Mouse (Mus musculus) heart, postnatal 10 days (tissue): ENCODE measurements at regions not wholly inside any gene's neighbourhood (a gene's known extent, or its start where the extent isn't known, plus 50 kb on each side); places are given as distances from the start of the nearest gene placed in this dataset.
"Not testable (repeated sequence)": the region's sequence is repeated elsewhere in the genome, so short reads cannot be mapped to it uniquely, and the experiment has no call there.

ENCODE experiments used
- DNase-seq, 2 experiments: peaks; one replicate each; pipeline ENCODE4 v3.0.0; 2021
- intact Hi-C: fragments of 180-260 bp; cut with DNase I; formaldehyde crosslinking; loops from one replicate; pipeline ENCODE4 v1.15.1; 2025

GRCm38 (mm10) chr13:113486368-113486955, 131.9 kb downstream of the Snx18 start:
- intact Hi-C loops, result no loop called here
- DNase-seq, result no peak

GRCm38 (mm10) chr13:113485511-113485910, 132.9 kb downstream of the Snx18 start:
- no peak for DNase-seq

GRCm38 (mm10) chr13:113484159-113484762, 134.1 kb downstream of the Snx18 start:
- intact Hi-C loops, result no loop called here
- DNase-seq, result no peak

More at GRCm38 (mm10) chr13:113485511-113485910, 132.9 kb downstream of the Snx18 start:
- intact Hi-C loops, result no loop called here

- DNase-seq, result no peak
- intact Hi-C loops, result no loop called here
Measured at GRCm38 (mm10) chr13:113482911-113483310, 135.5 kb downstream of the Snx18 start.

GRCm38 (mm10) chr13:113477901-113478510, 140.4 kb downstream of the Snx18 start:
- intact Hi-C loops, result no loop called here
- no peak for DNase-seq

GRCm38 (mm10) chr13:113470822-113471557, 147.4 kb downstream of the Snx18 start:
- DNase-seq, result no peak

GRCm38 (mm10) chr13:113464190-113465064, 153.9 kb downstream of the Snx18 start:
- no peak for DNase-seq
- intact Hi-C loops, result no loop called here

More at GRCm38 (mm10) chr13:113470822-113471557, 147.4 kb downstream of the Snx18 start:
- intact Hi-C loops, result no loop called here

GRCm38 (mm10) chr13:113463420-113463819, 154.9 kb downstream of the Snx18 start:
- no peak for DNase-seq
- intact Hi-C loops, result no loop called here

GRCm38 (mm10) chr13:113454490-113455295, 161.7 kb downstream of the BC067074 start:
- DNase-seq, result peak; percentile 27 to 43
- intact Hi-C loops, result no loop called here

GRCm38 (mm10) chr13:113448378-113448777, 155.4 kb downstream of the BC067074 start:
- no peak for DNase-seq
- intact Hi-C loops, result no loop called here

GRCm38 (mm10) chr13:113446226-113446625, 153.3 kb downstream of the BC067074 start:
- DNase-seq, result no peak
- intact Hi-C loops, result no loop called here

GRCm38 (mm10) chr13:113444481-113444880, 151.5 kb downstream of the BC067074 start:
- intact Hi-C loops, DNase-seq: not testable (repeated sequence)

- DNase-seq, result peak; percentile 57 to 71
- intact Hi-C loops, result no loop called here
Measured at GRCm38 (mm10) chr13:113443078-113443477, 150.1 kb downstream of the BC067074 start.

GRCm38 (mm10) chr13:113442169-113442568, 149.2 kb downstream of the BC067074 start:
- peak in 1 of 2 experiments; percentile 12 for DNase-seq
- intact Hi-C loops, result no loop called here

- DNase-seq, result no peak
- intact Hi-C loops, result no loop called here
Measured at GRCm38 (mm10) chr13:113440137-113440536, 147.2 kb downstream of the BC067074 start.

- peak in 1 of 2 experiments; percentile 10 for DNase-seq
- intact Hi-C loops, result loop anchor here (5.0 kb wide), 2 partner anchors 68 to 178 kb away; partner anchors contain the start of gene Snx18
Measured at GRCm38 (mm10) chr13:113439516-113439915, 146.6 kb downstream of the BC067074 start.

- DNase-seq, result peak; percentile 49 to 65
- intact Hi-C loops, result loop anchor here (5.0 kb wide), 2 partner anchors 68 to 178 kb away; partner anchors contain the start of gene Snx18
Measured at GRCm38 (mm10) chr13:113438872-113439271, 145.9 kb downstream of the BC067074 start.

- no peak for DNase-seq
- intact Hi-C loops, result loop anchor here (5.0 kb wide), 2 partner anchors 71 to 181 kb away; partner anchors contain the start of gene Snx18
Measured at GRCm38 (mm10) chr13:113436288-113436687, 143.3 kb downstream of the BC067074 start.

- intact Hi-C loops, result loop anchor here (5.0 kb wide), 2 partner anchors 72 to 182 kb away; partner anchors contain the start of gene Snx18
- DNase-seq, result no peak
Measured at GRCm38 (mm10) chr13:113435117-113435516, 142.2 kb downstream of the BC067074 start.
